Mouse (Mus musculus): ENCODE results near the gene Nagpa. TPM values are rescaled to one million over a fixed set of nuclear protein-coding genes. Genes with fewer than 3 reads are reported as not detected.

Gene Nagpa
- 14.5 and 18.3 TPM in 2 replicates for polyA plus RNA-seq (2014; fragmentation: Nextera tagmentation; extraction: Ambion mirVana)

DNA sequence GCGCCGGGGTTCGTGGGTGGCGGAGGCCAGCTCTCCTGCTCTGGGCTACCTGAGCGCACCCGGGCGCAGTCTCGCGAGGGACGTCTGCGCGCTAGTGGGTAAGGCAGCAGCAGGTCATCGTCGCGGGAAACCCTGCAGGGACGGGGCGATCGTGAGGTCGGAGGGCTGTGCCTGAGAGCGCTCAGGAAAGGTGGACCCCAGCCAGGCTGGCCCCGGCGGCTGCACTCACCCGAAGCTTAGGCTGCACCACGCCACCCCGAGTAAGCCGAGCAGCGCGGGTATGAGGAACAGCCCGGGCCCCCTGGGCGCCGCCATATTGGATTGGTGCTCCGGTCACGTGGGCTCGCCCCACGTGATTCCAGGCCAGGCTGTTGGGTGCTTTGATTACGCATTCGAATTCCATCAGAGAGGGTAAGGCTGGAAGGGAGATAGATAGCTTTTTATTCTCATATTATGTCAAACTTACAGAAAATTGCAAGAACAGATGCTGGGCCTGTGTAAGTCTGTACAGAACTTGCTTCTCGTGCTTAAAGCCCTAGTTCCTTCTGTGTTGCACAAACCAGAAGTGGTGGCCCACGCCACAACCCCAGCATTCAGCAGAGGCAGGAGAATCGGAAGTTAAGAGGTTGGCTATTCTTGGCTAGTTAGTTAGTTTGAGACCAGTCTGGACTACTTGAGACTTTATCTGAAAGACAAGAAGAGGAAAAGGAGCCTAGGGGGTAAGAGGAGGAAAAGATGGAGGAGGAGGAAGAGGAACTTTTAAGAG is at the start of gene Nagpa:
Nagpa (minus strand) TSS at position 345 of the 766 bp plus-strand sequence.
- DNase-seq (ENCODE audit: low spot score) (peak; percentile 94), ATAC-seq (ENCODE audit: low read depth) (peak; percentile 89)
- H3K9ac ChIP-seq (ENCODE audit: low read depth, low read length), result peak within 1 kb of the TSS; percentile 67
- no peaks in the 10 kb centered on the region for H3K36me3 ChIP-seq (ENCODE audit: control insufficient read depth, insufficient read depth, low read length)
- H3K27ac ChIP-seq (replicated peaks; ENCODE audit: low read depth, low read length), result no peak within 1 kb of the TSS
- no peaks in the 10 kb centered on the region for H3K9me3 ChIP-seq (ENCODE audit: control insufficient read depth, low read length)
- H3K27me3 ChIP-seq (replicated peaks; ENCODE audit: control insufficient read depth, insufficient read depth, low read length), result no peaks in the 10 kb centered on the region
- H3K4me3 ChIP-seq (ENCODE audit: low read depth, low read length), result peak within 1 kb of the TSS; percentile 88
- peak within 1 kb of the TSS; percentile 97 for H3K4me2 ChIP-seq (ENCODE audit: low read depth, low read length)
- WGBS, result 7% methylated on average over 30 of the region's 40 CpGs
- no peaks in the 10 kb centered on the region for H3K4me1 ChIP-seq (ENCODE audit: control insufficient read depth, insufficient read depth, low read length)

DNA sequence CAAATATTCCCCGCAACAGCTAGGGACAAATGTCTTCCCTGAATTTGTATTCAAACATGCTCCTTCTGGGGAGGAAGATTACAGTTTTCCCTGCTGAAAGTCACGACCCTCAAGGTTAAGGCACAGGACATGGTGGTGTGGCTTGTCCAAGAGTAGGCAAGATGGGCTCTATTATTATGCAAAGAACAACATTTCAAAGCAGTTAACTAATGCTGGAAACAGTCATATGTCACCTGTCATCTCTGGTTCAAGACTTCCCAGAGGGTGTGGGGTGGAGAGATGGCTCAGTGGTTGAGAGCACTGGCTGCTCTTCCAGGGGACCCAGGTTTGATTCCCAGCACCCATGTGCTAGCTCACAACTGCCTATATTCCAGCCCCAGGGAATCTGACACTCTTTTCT is 48.4 kb upstream of the Nagpa start:
- no peak overlapping the region for H3K4me2 ChIP-seq (ENCODE audit: low read depth, low read length)
- H3K27ac ChIP-seq (replicated peaks; ENCODE audit: low read depth, low read length), result no peak overlapping the region
- H3K4me1 ChIP-seq (ENCODE audit: control insufficient read depth, insufficient read depth, low read length), result peaks cover 5% of the 10 kb centered on the region; the same call in 1 of the 2 replicates
- H3K27me3 ChIP-seq (replicated peaks; ENCODE audit: control insufficient read depth, insufficient read depth, low read length), result no peaks in the 10 kb centered on the region
- H3K36me3 ChIP-seq (ENCODE audit: control insufficient read depth, insufficient read depth, low read length), result peaks cover 35% of the 10 kb centered on the region; the same call in 1 of the 2 replicates
- no peak for ATAC-seq (ENCODE audit: low read depth)
- no peak for DNase-seq (ENCODE audit: low spot score)
- H3K9ac ChIP-seq (ENCODE audit: low read depth, low read length), result no peak overlapping the region
- H3K9me3 ChIP-seq (ENCODE audit: control insufficient read depth, low read length), result no peaks in the 10 kb centered on the region
- 94% methylated on average over 2 of the region's 2 CpGs for WGBS
- no peak overlapping the region for H3K4me3 ChIP-seq (ENCODE audit: low read depth, low read length)

GRCm38 (mm10) chr16:5250891-5251290 is 47.1 kb upstream of the Nagpa start:
- peaks cover 5% of the 10 kb centered on the region; the same call in 1 of the 2 replicates for H3K4me1 ChIP-seq (ENCODE audit: control insufficient read depth, insufficient read depth, low read length)
- no peaks in the 10 kb centered on the region for H3K9me3 ChIP-seq (ENCODE audit: control insufficient read depth, low read length)
- H3K4me2 ChIP-seq (ENCODE audit: low read depth, low read length), result no peak overlapping the region
- DNase-seq (ENCODE audit: low spot score) (no peak), ATAC-seq (ENCODE audit: low read depth) (no peak)
- 91% methylated on average over 3 of the region's 3 CpGs for WGBS
- no peak overlapping the region for H3K4me3 ChIP-seq (ENCODE audit: low read depth, low read length)
- peaks cover 44% of the 10 kb centered on the region; the same call in 1 of the 2 replicates for H3K36me3 ChIP-seq (ENCODE audit: control insufficient read depth, insufficient read depth, low read length)
- H3K27me3 ChIP-seq (replicated peaks; ENCODE audit: control insufficient read depth, insufficient read depth, low read length), result no peaks in the 10 kb centered on the region
- no peak overlapping the region for H3K27ac ChIP-seq (replicated peaks; ENCODE audit: low read depth, low read length)
- no peak overlapping the region for H3K9ac ChIP-seq (ENCODE audit: low read depth, low read length)

DNA sequence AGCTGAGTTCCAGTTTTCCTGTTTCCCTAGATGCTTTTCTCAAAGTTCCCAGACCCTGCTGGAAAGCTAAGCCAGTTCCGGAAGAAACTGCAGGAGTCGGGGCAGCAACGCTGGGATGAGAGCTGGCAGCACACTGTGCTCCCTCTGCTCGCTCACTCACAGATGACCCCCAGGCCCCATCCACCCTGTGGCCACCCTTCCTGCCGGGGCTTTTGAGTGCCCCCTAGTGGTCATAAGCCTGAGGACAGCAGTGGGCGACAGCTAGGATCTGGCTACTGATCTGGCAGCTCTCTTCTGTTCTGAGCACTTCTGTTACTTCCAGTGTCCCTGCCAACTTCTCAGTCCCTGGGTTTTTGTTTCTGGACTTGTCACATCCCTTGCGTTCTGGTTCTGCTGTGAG is 40.6 kb upstream of the Nagpa start:
- ATAC-seq (ENCODE audit: low read depth) (peak; percentile 56; the same call in 1 of the 2 replicates), DNase-seq (ENCODE audit: low spot score) (peak; percentile 10)
- peaks cover 85% of the 10 kb centered on the region for H3K36me3 ChIP-seq (ENCODE audit: control insufficient read depth, insufficient read depth, low read length)
- WGBS, result 38% methylated on average over 6 of the region's 7 CpGs
- no peaks in the 10 kb centered on the region for H3K9me3 ChIP-seq (ENCODE audit: control insufficient read depth, low read length)
- H3K4me1 ChIP-seq (ENCODE audit: control insufficient read depth, insufficient read depth, low read length), result no peaks in the 10 kb centered on the region
- no peak overlapping the region for H3K4me2 ChIP-seq (ENCODE audit: low read depth, low read length)
- no peak overlapping the region for H3K4me3 ChIP-seq (ENCODE audit: low read depth, low read length)
- H3K9ac ChIP-seq (ENCODE audit: low read depth, low read length), result no peak overlapping the region
- H3K27me3 ChIP-seq (replicated peaks; ENCODE audit: control insufficient read depth, insufficient read depth, low read length), result no peaks in the 10 kb centered on the region
- H3K27ac ChIP-seq (replicated peaks; ENCODE audit: low read depth, low read length), result no peak overlapping the region

- Histone ChIP-seq H3K4me1 (ENCODE audit: control insufficient read depth, insufficient read depth, low read length) (no peaks in the 10 kb centered on the region), H3K27me3 (replicated peaks; ENCODE audit: control insufficient read depth, insufficient read depth, low read length) (no peaks in the 10 kb centered on the region), H3K27ac (replicated peaks; ENCODE audit: low read depth, low read length) (no peak overlapping the region), H3K9me3 (ENCODE audit: control insufficient read depth, low read length) (no peaks in the 10 kb centered on the region), H3K36me3 (ENCODE audit: control insufficient read depth, insufficient read depth, low read length) (peaks cover 75% of the 10 kb centered on the region), H3K4me3 (ENCODE audit: low read depth, low read length) (no peak overlapping the region), H3K4me2 (ENCODE audit: low read depth, low read length) (no peak overlapping the region), H3K9ac (ENCODE audit: low read depth, low read length) (no peak overlapping the region)
- 82% methylated on average over 5 of the region's 6 CpGs for WGBS
- no peak for DNase-seq (ENCODE audit: low spot score)
- ATAC-seq (ENCODE audit: low read depth), result no peak
Observed at GRCm38 (mm10) chr16:5242882-5243281, 39.1 kb upstream of the Nagpa start.

GRCm38 (mm10) chr16:5242355-5242754 is 38.5 kb upstream of the Nagpa start:
- Histone ChIP-seq H3K4me1 (ENCODE audit: control insufficient read depth, insufficient read depth, low read length) (no peaks in the 10 kb centered on the region), H3K27ac (replicated peaks; ENCODE audit: low read depth, low read length) (no peak overlapping the region), H3K9ac (ENCODE audit: low read depth, low read length) (no peak overlapping the region), H3K4me2 (ENCODE audit: low read depth, low read length) (no peak overlapping the region), H3K27me3 (replicated peaks; ENCODE audit: control insufficient read depth, insufficient read depth, low read length) (no peaks in the 10 kb centered on the region), H3K36me3 (ENCODE audit: control insufficient read depth, insufficient read depth, low read length) (peaks cover 69% of the 10 kb centered on the region), H3K9me3 (ENCODE audit: control insufficient read depth, low read length) (no peaks in the 10 kb centered on the region), H3K4me3 (ENCODE audit: low read depth, low read length) (no peak overlapping the region)
- DNase-seq (ENCODE audit: low spot score) (no peak), ATAC-seq (ENCODE audit: low read depth) (no peak)
- 94% methylated on average over 4 of the region's 4 CpGs for WGBS

GRCm38 (mm10) chr16:5233418-5234313 is 29.9 kb upstream of the Nagpa start, which contains the start of gene Alg1:
Gene Alg1 (plus strand): TSS chr16:5233621.
- peak within 1 kb of the TSS; percentile 63 for H3K27ac ChIP-seq (replicated peaks; ENCODE audit: low read depth, low read length)
- ATAC-seq (ENCODE audit: low read depth), result peak; percentile 97
- WGBS, result 3% methylated on average over 39 of the region's 47 CpGs
- H3K27me3 ChIP-seq (replicated peaks; ENCODE audit: control insufficient read depth, insufficient read depth, low read length), result no peaks in the 10 kb centered on the region
- H3K4me3 ChIP-seq (ENCODE audit: low read depth, low read length), result peak within 1 kb of the TSS; percentile 86
- peak; percentile 98 for DNase-seq (ENCODE audit: low spot score)
- peaks cover 6% of the 10 kb centered on the region for H3K4me1 ChIP-seq (ENCODE audit: control insufficient read depth, insufficient read depth, low read length)
- peak within 1 kb of the TSS; percentile 78 for H3K4me2 ChIP-seq (ENCODE audit: low read depth, low read length)
- H3K36me3 ChIP-seq (ENCODE audit: control insufficient read depth, insufficient read depth, low read length), result no peaks in the 10 kb centered on the region
- H3K9ac ChIP-seq (ENCODE audit: low read depth, low read length), result peak within 1 kb of the TSS; percentile 86
- H3K9me3 ChIP-seq (ENCODE audit: control insufficient read depth, low read length), result no peaks in the 10 kb centered on the region

GRCm38 (mm10) chr16:5232982-5233381 is 29.2 kb upstream of the Nagpa start:
- Histone ChIP-seq H3K27me3 (replicated peaks; ENCODE audit: control insufficient read depth, insufficient read depth, low read length) (no peaks in the 10 kb centered on the region), H3K27ac (replicated peaks; ENCODE audit: low read depth, low read length) (no peak overlapping the region), H3K4me1 (ENCODE audit: control insufficient read depth, insufficient read depth, low read length) (peaks cover 6% of the 10 kb centered on the region), H3K36me3 (ENCODE audit: control insufficient read depth, insufficient read depth, low read length) (no peaks in the 10 kb centered on the region), H3K4me2 (ENCODE audit: low read depth, low read length) (peak overlapping the region; percentile 78), H3K9ac (ENCODE audit: low read depth, low read length) (no peak overlapping the region; the same call in 1 of the 2 replicates), H3K9me3 (ENCODE audit: control insufficient read depth, low read length) (no peaks in the 10 kb centered on the region), H3K4me3 (ENCODE audit: low read depth, low read length) (peak overlapping the region; percentile 86)
- ATAC-seq (ENCODE audit: low read depth), result 0 out of 2 replicates have a peak, but pooled peaks have one; percentile 6
- 66% methylated on average over 4 of the region's 4 CpGs for WGBS
- no peak for DNase-seq (ENCODE audit: low spot score)
